ENCODE assay signal across 8 mouse cellular contexts in genomic region chr12:86899461-86900179, GRCm38 (mm10). TPM values are rescaled to one million over a fixed set of nuclear protein-coding genes. Genes with fewer than 3 reads are reported as not detected.
DNase-seq lines count a peak whose midpoint lies in the region; ATAC-seq lines count a peak whose summit lies in the region.

No protein-coding gene starts in this region.

- no peaks in the 10 kb centered on the region for H3K27me3 ChIP-seq in hindbrain, embryonic 12.5 days
- no peaks in the 10 kb centered on the region for H3K27me3 ChIP-seq in hindbrain, embryonic 11.5 days (ENCODE audit: control insufficient read depth, insufficient read depth, low read length)
- no peaks in the 10 kb centered on the region for H3K27me3 ChIP-seq in forebrain, embryonic 14.5 days (replicated peaks; ENCODE audit: control insufficient read depth, insufficient read depth, low read length)
- H3K27me3 ChIP-seq in intestine, embryonic 14.5 days (replicated peaks; ENCODE audit: control insufficient read depth, insufficient read depth, low read length): no peaks in the 10 kb centered on the region

- peak overlapping the region; percentile 30; the same call in 1 of the 2 replicates for H3K27ac ChIP-seq in hindbrain, embryonic 12.5 days
- H3K27ac ChIP-seq in hindbrain, embryonic 11.5 days (ENCODE audit: low read depth, low read length): no peak overlapping the region
- H3K27ac ChIP-seq in forebrain, embryonic 14.5 days (ENCODE audit: low read depth, low read length): 0 out of 2 replicates have a peak overlapping the region, but pooled peaks have one; percentile 30
- H3K27ac ChIP-seq in intestine, embryonic 14.5 days (ENCODE audit: low read depth): peak overlapping the region; percentile 86

- no peak for ATAC-seq in hindbrain, embryonic 12.5 days (ENCODE audit: low FRiP score)
- no peak for ATAC-seq in hindbrain, embryonic 11.5 days (ENCODE audit: low FRiP score)
- ATAC-seq in forebrain, embryonic 14.5 days: no peak
- no peak for ATAC-seq in intestine, embryonic 14.5 days (replicated peaks; ENCODE audit: low FRiP score, low TSS enrichment, low read depth)
- ATAC-seq in monocyte, adult 5-6 weeks (replicated peaks; ENCODE audit: insufficient number of reproducible peaks, low FRiP score, low TSS enrichment, poor library complexity, severe bottlenecking): no peak

- no peak overlapping the region for H3K4me2 ChIP-seq in hindbrain, embryonic 12.5 days (replicated peaks)
- no peak overlapping the region for H3K4me2 ChIP-seq in hindbrain, embryonic 11.5 days (replicated peaks; ENCODE audit: low read depth, low read length)
- H3K4me2 ChIP-seq in forebrain, embryonic 14.5 days (ENCODE audit: low read length): no peak overlapping the region
- H3K4me2 ChIP-seq in intestine, embryonic 14.5 days (ENCODE audit: low read length): peak overlapping the region; percentile 9

- H3K4me3 ChIP-seq in hindbrain, embryonic 12.5 days: no peak overlapping the region
- no peak overlapping the region for H3K4me3 ChIP-seq in hindbrain, embryonic 11.5 days (ENCODE audit: low read depth, low read length)
- no peak overlapping the region for H3K4me3 ChIP-seq in forebrain, embryonic 14.5 days (ENCODE audit: low read depth, low read length)
- H3K4me3 ChIP-seq in intestine, embryonic 14.5 days (ENCODE audit: low read depth, low read length): no peak overlapping the region

- H3K9ac ChIP-seq in hindbrain, embryonic 12.5 days: no peak overlapping the region
- H3K9ac ChIP-seq in hindbrain, embryonic 11.5 days (ENCODE audit: low read depth, low read length): no peak overlapping the region
- no peak overlapping the region for H3K9ac ChIP-seq in forebrain, embryonic 14.5 days (ENCODE audit: low read length)
- H3K9ac ChIP-seq in intestine, embryonic 14.5 days (ENCODE audit: low read length): no peak overlapping the region

- no peak for DNase-seq in hindbrain, embryonic 11.5 days (ENCODE audit: low spot score)
- no peak for DNase-seq in forebrain, embryonic 14.5 days (ENCODE audit: low spot score)
- peak; percentile 66 for DNase-seq in intestine, embryonic 14.5 days (ENCODE audit: low spot score)
- peak; percentile 58 to 82 for DNase-seq in lung, postnatal 4 days
- no peak for DNase-seq in frontal cortex, adult 2 months (ENCODE audit: extremely low spot score in 1 of 2, low spot score in 1 of 2)
- DNase-seq in adrenal gland, adult 18-20 months (ENCODE audit: low spot score in 2 of 2): no peak

- peaks cover 53% of the 10 kb centered on the region for H3K4me1 ChIP-seq in hindbrain, embryonic 12.5 days
- H3K4me1 ChIP-seq in hindbrain, embryonic 11.5 days (replicated peaks; ENCODE audit: control insufficient read depth, insufficient read depth, low read length): peaks cover 30% of the 10 kb centered on the region
- peaks cover 52% of the 10 kb centered on the region for H3K4me1 ChIP-seq in forebrain, embryonic 14.5 days (ENCODE audit: control insufficient read depth, insufficient read depth, low read length)
- H3K4me1 ChIP-seq in intestine, embryonic 14.5 days (replicated peaks; ENCODE audit: control insufficient read depth, insufficient read depth, low read length): peaks cover 59% of the 10 kb centered on the region

- no peaks in the 10 kb centered on the region for H3K36me3 ChIP-seq in hindbrain, embryonic 12.5 days
- no peaks in the 10 kb centered on the region for H3K36me3 ChIP-seq in hindbrain, embryonic 11.5 days (ENCODE audit: control insufficient read depth, insufficient read depth, low read length)
- no peaks in the 10 kb centered on the region for H3K36me3 ChIP-seq in forebrain, embryonic 14.5 days (ENCODE audit: control insufficient read depth, insufficient read depth, low read length)
- no peaks in the 10 kb centered on the region for H3K36me3 ChIP-seq in intestine, embryonic 14.5 days (ENCODE audit: control insufficient read depth, insufficient read depth, low read length)

- H3K9me3 ChIP-seq in hindbrain, embryonic 12.5 days (replicated peaks): no peaks in the 10 kb centered on the region
- H3K9me3 ChIP-seq in hindbrain, embryonic 11.5 days (ENCODE audit: control insufficient read depth, low read length): no peaks in the 10 kb centered on the region
- H3K9me3 ChIP-seq in forebrain, embryonic 14.5 days (replicated peaks; ENCODE audit: control insufficient read depth, low read length): no peaks in the 10 kb centered on the region
- no peaks in the 10 kb centered on the region for H3K9me3 ChIP-seq in intestine, embryonic 14.5 days (ENCODE audit: control insufficient read depth, low read length)

- 64% methylated on average over 11 of the region's 11 CpGs for WGBS in hindbrain, embryonic 12.5 days
- 71% methylated on average over 11 of the region's 11 CpGs for WGBS in hindbrain, embryonic 11.5 days
- WGBS in forebrain, embryonic 14.5 days: 67% methylated on average over 11 of the region's 11 CpGs
- 30% methylated on average over 11 of the region's 11 CpGs for WGBS in intestine, embryonic 14.5 days

RNA-seq across cellular contexts. Expression of gene Irf2bpl, which starts 15.0 kb away (rescaled TPM):
- polyA plus RNA-seq in hindbrain, embryonic 12.5 days (2016; fragmentation: Nextera tagmentation; extraction: Ambion mirVana): 75.9 and 86.3 TPM in 2 replicates
- polyA plus RNA-seq in hindbrain, embryonic 11.5 days (2014; fragmentation: Nextera tagmentation; extraction: Ambion mirVana): 16.0 and 21.3 TPM in 2 replicates
- 41.4 and 56.5 TPM in 2 replicates for polyA plus RNA-seq in forebrain, embryonic 14.5 days (2014; fragmentation: Nextera tagmentation; extraction: Ambion mirVana)
- 16.3 and 18.4 TPM in 2 replicates for polyA plus RNA-seq in intestine, embryonic 14.5 days (2014; fragmentation: Nextera tagmentation; extraction: Ambion mirVana)
- 15.1 to 32.7 TPM (median 18.2 TPM) in 3 replicates for total RNA-seq in monocyte, adult 5-6 weeks (2017)
- 48.5 and 50.2 TPM in 2 replicates for polyA plus RNA-seq in frontal cortex, adult 2 months (2012; rRNA removed)
- total RNA-seq in adrenal gland, adult 18-20 months (2021): 10 to 100 TPM; 61.0 to 61.4 TPM

RNA-seq across cellular contexts. Expression of gene Cipc, which starts 47.2 kb away (rescaled TPM):
- polyA plus RNA-seq in hindbrain, embryonic 12.5 days (2016; fragmentation: Nextera tagmentation; extraction: Ambion mirVana): 41.1 and 46.9 TPM in 2 replicates
- polyA plus RNA-seq in hindbrain, embryonic 11.5 days (2014; fragmentation: Nextera tagmentation; extraction: Ambion mirVana): 32.2 and 39.5 TPM in 2 replicates
- polyA plus RNA-seq in forebrain, embryonic 14.5 days (2014; fragmentation: Nextera tagmentation; extraction: Ambion mirVana): 47.5 and 57.0 TPM in 2 replicates
- 16.3 and 16.9 TPM in 2 replicates for polyA plus RNA-seq in intestine, embryonic 14.5 days (2014; fragmentation: Nextera tagmentation; extraction: Ambion mirVana)
- total RNA-seq in monocyte, adult 5-6 weeks (2017): 25.1 to 34.7 TPM (median 25.9 TPM) in 3 replicates
- polyA plus RNA-seq in frontal cortex, adult 2 months (2012; rRNA removed): 76.1 and 78.2 TPM in 2 replicates
- 10 to 100 TPM; 21.8 to 28.5 TPM for total RNA-seq in adrenal gland, adult 18-20 months (2021)

Comparison
In these comparisons a context has a peak if more than half of its experiments do, and no peak if none do; other contexts are left out.
1. DNase-seq: peak in intestine, embryonic 14.5 days (single experiment) and lung, postnatal 4 days (2 of 2); none in hindbrain, embryonic 11.5 days (single experiment), forebrain, embryonic 14.5 days (single experiment), frontal cortex, adult 2 months (0 of 2) and adrenal gland, adult 18-20 months (0 of 2).